Mouse (Mus musculus): ENCODE data around the gene Lrrc75a.
"Not testable (repeated sequence)": the region's sequence is repeated elsewhere in the genome, so short reads cannot be mapped to it uniquely, and the experiment has no call there.

The Lrrc75a gene

GRCm38 (mm10) chr11:62647661-62648590, at the start of gene Lrrc75a:
Gene Lrrc75a, minus strand, starts transcription at chr11:62648523.
- DNase-seq (ENCODE audit: low spot score), result peak; percentile 49

- no peak for DNase-seq (ENCODE audit: low spot score)
These were observed 46.8 kb upstream of the Lrrc75a start for GRCm38 (mm10) chr11:62695126-62695525.

GRCm38 (mm10) chr11:62693299-62694184, 45.2 kb upstream of the Lrrc75a start:
- DNase-seq (ENCODE audit: low spot score), result peak; percentile 94

GRCm38 (mm10) chr11:62691592-62691991, 43.3 kb upstream of the Lrrc75a start:
- DNase-seq (ENCODE audit: low spot score), result no peak

GRCm38 (mm10) chr11:62679954-62680353, 31.6 kb upstream of the Lrrc75a start:
- DNase-seq (ENCODE audit: low spot score), result no peak

- DNase-seq (ENCODE audit: low spot score), result no peak
These were observed 30.5 kb upstream of the Lrrc75a start for GRCm38 (mm10) chr11:62678778-62679354.

GRCm38 (mm10) chr11:62676290-62676596, 27.9 kb upstream of the Lrrc75a start:
- DNase-seq (ENCODE audit: low spot score), result no peak

GRCm38 (mm10) chr11:62675480-62676289, 27.4 kb upstream of the Lrrc75a start:
- DNase-seq (ENCODE audit: low spot score), result peak; percentile 95

GRCm38 (mm10) chr11:62670006-62670405, 21.7 kb upstream of the Lrrc75a start:
- no peak for DNase-seq (ENCODE audit: low spot score)

- DNase-seq (ENCODE audit: low spot score), result no peak
These were observed 21.1 kb upstream of the Lrrc75a start for GRCm38 (mm10) chr11:62669471-62669870.

GRCm38 (mm10) chr11:62668986-62669385, 20.7 kb upstream of the Lrrc75a start:
- no peak for DNase-seq (ENCODE audit: low spot score)

- DNase-seq (ENCODE audit: low spot score), result no peak
These were observed 15.9 kb upstream of the Lrrc75a start for GRCm38 (mm10) chr11:62664250-62664649.

GRCm38 (mm10) chr11:62660885-62661284, 12.6 kb upstream of the Lrrc75a start:
- DNase-seq (ENCODE audit: low spot score), result no peak

- no peak for DNase-seq (ENCODE audit: low spot score)
These were observed 3.8 kb upstream of the Lrrc75a start for GRCm38 (mm10) chr11:62652080-62652479.

- no peak for DNase-seq (ENCODE audit: low spot score)
These were observed 3.2 kb upstream of the Lrrc75a start for GRCm38 (mm10) chr11:62651563-62651962.

GRCm38 (mm10) chr11:62649803-62650202, 1.5 kb upstream of the Lrrc75a start:
- not testable (repeated sequence) for DNase-seq (ENCODE audit: low spot score)

- peak; percentile 97 for DNase-seq (ENCODE audit: low spot score)
These were observed 468 bp upstream of the Lrrc75a start, which contains the start of gene Mmgt2 for GRCm38 (mm10) chr11:62648591-62649391. Gene Mmgt2, plus strand, starts transcription at chr11:62648664.

GRCm38 (mm10) chr11:62646958-62647515, 1.3 kb downstream of the Lrrc75a start:
- DNase-seq (ENCODE audit: low spot score), result no peak

- DNase-seq (ENCODE audit: low spot score), result no peak
These were observed 1.9 kb downstream of the Lrrc75a start for GRCm38 (mm10) chr11:62646495-62646843.

GRCm38 (mm10) chr11:62645732-62646494, 2.4 kb downstream of the Lrrc75a start:
- DNase-seq (ENCODE audit: low spot score), result no peak
